Mouse (Mus musculus) lung, adult 18-20 months (tissue): ENCODE results near the gene Alox12.

ENCODE experiments used
- DNase-seq, 2 experiments: peaks; one replicate each; pipeline ENCODE4 v3.0.0; 2022; ENCODE audit warnings: mixed read lengths in 2 of 2

Alox12 gene

DNA sequence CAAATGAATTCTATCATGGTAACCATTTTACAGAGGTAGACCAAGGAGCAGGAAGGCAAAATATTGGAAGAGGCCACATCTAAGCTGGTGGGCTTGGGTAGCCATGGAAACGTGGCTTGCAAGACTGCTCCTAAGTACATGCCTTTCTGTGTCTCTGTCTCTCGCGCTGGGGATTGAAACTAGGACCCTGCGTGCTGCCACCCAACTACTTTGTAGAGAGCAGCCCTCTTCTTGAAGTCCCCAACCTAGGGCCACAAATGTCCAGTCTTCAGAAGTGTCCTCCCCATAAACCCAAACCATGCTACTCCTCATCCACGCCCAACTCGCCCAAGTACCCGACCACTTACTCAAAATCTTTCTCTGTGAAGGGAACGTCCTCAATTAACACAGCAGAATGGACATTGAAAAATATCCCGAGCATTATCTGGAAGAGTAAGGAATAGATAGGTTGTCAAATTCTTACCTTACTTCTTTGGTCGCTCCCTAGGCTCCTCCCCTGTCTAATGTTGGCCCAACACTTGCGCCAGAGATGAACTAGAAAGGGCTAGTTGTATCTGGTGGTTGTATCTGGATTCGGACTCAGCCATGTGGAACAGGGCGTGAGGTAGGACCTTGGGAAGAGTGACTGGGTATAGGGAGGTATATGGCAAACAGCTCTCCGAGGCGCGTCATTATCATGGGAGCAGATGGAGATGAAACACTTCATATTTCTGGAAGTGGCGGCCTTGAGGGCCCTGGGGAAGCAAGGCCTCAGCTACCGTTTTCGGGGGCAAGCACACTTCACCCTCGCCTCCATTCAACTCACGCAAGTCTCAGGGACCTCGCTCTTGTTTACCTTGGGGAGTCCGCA, 16.3 kb downstream of the Alox12 start:
- DNase-seq = peak in 1 of 2 experiments; percentile 20

DNA sequence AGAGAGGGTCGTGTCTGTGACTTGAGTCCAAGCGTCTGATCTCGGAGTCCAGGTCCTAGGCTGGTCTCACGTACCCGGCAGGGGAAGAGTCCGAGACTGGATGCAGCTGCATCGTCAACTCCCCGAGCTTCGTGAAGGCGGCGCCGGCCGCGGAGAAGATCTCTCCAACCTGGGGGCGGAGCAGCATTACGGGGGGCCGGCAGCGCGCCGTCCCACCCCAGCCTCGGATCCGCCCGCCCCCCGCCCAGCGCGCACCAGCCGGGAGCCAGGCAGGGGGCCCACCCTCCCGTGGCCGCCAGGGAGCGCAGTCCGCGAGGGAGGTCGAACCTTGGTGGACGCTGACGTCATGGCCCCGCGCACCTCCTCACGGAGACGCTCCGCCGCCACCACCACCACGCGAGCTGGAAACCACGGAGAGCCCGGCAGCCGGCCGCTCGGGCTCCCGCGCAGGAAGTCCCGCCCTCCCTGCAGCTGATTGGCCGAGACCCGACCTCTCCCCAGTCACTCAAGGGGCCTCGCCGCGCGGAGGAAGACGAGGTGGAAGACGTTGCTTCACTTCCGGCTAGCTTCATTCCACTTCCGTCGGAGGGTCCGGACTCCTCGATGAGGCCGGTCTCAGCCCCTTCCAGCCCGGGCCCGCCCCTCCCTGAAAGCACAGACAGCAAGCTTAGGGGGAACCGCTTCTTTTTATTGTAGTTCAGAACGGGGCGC, 17.5 kb downstream of the Alox12 start, which contains the start of gene 0610010K14Rik:
0610010K14Rik (minus strand) TSS at position 458 of the 711 bp plus-strand sequence.
- DNase-seq = peak; percentile 97 to 98

DNA sequence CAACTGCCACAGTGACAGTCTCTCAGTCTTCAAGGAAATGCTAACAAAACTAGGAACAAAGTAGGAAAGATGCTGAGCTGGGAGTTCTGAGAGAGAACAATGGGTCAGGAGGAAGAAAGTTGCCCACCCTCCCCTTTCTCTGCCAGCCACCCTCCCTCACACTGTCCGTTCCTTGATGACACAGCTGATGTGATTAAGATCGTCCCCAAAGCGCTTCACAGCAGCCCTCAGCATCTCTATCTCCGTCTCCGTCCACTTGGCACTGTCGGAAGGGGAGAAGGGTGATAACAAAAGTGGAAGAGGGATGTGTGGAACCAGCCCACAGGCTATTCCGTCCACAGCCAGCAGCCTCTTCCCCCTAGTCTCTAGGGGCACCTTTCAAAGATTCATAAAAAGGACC, 18.4 kb downstream of the Alox12 start:
- no peak for DNase-seq

DNA sequence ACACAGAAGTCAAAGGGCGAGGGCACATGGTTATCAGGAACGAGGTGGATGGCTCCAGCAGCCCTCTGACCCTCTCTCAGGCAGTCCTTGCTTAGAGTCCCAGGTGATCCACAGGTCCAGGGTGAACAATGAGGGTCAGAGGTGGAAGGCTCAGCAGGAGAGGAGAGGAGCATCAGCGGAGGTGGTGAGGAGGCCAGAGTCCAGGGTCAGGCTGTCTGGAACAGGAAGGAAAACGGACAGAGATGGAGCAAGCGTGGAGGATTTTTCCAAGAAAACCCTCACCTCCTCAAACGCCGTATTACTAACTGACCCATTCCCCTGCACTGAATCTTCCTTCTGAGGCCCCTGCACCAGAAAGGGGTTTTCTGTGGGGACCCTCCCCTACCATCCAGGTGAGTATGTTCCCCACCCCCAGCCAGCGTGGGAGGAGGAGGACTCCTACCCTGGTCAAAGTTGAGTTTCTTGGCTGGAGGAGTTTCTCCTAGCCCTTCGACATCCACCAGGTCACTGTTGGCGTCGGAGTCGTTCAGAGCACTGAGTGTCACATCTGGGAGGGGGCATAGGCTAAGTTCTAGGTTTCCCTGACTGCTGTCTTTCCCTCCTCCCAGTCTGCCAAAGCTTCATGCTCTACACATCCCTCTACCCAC, 19.8 kb downstream of the Alox12 start:
- DNase-seq = no peak

DNA sequence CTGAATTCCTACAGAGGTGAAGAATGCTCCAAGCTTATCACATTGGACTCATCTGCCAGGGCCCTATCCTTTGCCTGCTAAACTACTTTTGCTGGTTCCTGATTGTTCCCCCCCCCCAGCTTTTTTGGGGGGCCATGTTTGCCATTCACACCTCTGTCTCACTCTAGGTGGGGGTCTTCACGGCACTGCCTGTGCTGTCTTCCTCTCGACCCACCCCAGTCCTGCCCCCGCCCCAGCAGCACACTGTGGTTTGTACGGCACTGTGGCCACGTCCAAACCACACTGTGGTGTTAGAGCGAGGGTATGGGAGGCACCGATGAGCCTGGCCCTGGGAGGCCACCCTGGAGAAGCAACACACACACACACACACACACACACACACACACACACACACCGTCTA, 20.7 kb downstream of the Alox12 start:
- no peak for DNase-seq

DNA sequence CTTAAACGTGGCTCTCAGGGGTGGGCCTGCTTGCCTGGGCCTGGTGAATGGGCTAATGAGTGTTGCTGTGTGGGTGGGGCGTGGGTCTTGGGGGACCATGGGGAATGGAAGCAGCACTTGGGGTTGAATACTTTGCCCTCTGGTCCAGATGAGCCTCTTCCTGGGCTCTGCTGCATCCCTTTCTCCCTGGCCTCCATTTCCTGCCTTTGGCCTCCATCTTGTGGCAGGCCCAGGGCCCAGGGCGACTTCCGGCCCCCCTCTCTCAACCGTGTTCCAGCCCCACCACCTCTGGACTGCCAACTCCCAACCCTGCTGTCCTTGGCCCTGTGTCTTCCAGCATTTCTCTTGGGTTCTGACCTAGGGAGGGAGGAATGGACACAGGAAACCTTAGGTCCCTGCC, 21.1 kb downstream of the Alox12 start:
- peak in 1 of 2 experiments; percentile 21 for DNase-seq

DNA sequence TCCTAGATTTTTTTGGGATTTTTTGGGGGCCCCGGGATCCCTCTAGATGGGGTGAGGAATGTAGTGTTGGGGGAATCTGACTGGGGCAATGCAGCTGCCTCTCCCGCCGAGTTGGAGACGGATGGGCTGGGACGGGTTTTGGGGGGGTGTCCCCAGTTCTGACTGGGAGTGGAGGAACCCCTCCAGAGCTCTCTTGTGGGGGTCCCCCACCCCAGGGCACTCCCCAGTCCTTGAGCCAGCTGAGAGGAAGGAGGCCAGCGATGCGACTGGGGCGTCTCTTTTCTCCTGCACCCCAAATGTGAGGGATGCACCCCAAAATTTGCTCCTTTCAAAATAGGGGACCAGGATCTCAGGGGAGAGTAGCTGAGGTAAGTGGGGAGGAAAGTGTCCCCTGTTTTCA, 22.1 kb downstream of the Alox12 start:
- no peak for DNase-seq

DNA sequence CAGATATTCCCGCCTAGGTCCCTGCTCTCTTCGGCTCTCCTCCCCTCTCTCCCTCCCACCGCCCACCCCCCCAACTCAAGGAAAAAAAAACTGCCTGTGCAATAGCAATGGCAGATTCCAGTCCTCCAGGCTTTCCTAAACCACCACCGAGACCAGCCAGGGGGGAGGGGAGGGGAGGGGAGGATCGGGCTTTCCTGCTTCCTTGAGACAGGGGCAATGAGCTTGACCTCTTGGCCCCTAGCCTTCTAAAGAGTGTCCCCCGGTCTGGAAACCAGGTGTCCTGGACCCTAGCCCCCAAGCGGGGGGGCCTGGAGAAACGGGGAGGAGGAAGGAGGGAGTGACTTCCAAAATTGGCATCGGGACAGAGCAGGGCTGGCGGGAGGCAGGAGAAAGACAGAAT, 22.6 kb downstream of the Alox12 start:
- DNase-seq = peak in 1 of 2 experiments; percentile 30

DNA sequence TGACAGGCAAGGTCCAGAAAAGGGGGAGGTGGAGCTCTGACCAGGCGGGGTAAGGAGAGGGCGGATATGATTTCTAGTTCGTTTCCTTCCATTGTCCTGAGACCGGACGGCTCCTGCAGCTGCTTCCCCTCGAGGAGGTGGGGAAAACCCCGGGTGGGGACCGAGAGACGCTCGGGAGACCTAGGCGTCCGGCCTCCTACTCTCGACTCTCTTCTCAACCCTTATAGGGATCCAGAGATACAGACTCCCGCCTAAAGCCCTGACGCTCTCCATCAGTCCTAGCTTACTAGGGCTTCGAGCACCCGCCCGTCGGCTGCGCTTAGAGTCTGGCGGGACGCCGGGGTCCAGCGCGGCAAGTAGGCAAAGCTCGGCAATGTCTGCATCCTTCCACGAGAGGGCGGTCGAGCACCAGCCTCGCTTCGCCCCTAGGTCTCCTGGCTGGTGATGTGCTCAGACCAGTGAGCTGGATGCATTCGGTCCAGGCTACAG, 24.9 kb downstream of the Alox12 start:
- DNase-seq = peak; percentile 82 to 87

DNA sequence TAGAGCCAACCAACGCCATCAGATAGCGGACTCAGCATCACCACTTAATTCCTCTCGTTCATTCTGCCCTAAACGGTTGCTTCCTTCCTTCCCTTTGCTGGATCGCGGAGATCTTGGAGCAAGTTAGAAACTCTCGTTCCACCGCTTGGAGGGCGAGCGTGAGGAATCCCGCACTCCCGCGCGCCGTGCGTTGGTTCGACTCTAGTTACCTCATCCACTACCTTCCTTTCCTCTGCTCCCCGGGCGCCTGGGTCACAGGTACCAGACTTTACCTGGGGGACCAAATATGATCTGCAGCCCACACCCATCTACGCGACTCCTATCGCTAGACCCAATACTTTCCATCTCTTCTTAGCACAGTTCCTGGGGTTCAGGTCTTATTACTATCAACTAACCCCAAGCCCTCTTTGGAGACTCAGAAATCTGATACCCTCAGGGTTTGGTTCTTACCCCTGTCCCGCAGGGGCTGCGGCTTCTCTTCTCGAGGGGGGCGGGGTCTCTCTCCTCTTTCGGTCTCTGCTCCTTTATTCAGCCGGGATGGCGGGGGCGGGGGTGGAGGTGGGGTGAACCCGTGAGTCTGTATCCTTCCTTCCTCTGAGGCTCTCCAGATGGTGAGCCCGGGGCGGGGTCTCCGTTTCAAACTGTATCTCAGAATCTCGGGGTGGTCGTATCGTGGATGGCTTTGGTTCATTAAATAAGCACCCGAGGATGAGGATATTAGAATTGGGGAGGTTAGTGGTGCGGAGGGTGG, 25.7 kb downstream of the Alox12 start, which contains the start of gene Bcl6b:
Bcl6b (minus strand) TSS at position 539 of the 751 bp plus-strand sequence.
- peak in 1 of 2 experiments; percentile 52 for DNase-seq

DNA sequence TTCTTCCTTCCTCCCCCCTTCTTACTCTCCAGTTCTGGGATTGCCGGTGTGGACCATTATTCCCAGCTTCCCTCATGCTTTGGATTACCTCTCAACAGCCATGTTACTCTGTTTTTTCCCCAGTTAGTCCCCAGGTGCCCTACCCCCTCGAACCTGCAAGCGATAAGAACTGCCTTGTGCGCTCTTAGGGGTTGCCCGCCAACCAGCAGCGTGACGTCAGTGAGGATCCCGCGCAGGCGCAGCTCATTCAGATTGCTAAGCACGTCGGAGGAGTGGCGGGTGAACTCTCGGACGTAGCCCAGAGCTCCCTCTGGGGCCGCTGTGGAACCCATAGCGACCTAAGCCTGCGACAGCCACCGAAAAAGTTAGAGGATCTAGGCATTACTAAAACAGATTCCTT, 26.3 kb downstream of the Alox12 start:
- peak; percentile 90 to 95 for DNase-seq

DNA sequence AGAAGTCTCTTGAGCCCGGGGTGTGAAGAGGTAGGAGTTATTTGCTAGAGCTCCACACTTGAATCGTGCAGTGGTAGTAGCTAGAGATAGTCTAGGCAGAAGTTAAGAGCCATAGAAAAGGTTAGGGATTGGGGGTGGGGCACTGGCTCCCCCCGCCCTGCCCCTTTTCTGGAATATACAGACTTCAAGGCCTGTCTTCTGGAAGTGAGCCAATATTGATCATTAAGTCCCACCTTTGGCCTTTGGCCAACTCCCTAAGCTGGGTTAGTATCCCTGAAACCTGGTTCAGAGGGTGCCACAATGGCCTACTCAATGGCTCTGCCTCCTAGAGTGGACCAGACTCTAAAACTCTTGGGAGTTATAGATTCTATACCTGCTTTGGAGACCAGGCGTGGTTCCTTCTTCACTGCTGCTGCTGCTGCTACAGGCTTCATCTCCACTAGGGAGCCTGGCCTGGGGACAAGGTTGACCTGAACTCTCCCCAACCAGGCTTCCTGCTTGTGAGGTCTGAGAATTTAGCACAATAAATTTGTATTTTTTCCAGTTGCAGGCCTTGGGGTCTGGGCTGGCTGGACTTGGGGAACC, 27.4 kb downstream of the Alox12 start:
- no peak for DNase-seq

DNA sequence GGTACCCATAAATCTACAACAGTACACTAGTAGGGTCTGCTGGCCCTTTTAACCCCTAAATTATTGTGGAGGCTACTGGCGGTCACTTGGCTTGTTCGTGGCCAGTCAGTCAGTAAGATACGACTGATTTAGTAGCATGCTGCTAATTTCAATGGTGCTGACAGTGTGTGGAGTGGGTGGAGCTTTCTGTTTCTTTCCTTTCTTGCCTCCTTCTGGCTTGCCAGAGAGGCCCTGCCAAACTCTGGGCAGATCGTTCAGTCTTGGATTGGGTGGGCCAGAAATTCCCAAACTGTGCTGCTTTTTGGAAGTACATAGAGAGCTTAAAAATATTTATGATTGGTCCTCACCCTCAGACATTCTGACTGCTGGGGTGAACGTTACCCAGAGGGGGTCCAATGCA, 28.0 kb downstream of the Alox12 start:
- DNase-seq = no peak

DNA sequence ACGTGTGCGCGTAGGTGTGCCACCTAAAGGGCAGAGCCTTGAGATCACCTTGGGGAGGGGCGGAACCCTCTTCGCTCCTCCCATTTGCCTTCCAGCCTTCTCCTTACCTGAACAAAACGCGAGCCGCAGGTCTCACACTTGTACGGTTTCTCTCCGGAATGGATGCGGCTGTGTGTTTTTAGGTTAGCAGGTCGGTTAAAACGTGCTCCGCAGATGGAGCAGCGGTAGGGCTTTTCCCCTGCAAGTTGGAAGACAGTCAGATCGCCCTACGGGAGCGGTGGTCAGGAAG, 28.6 kb downstream of the Alox12 start:
- peak; percentile 66 to 72 for DNase-seq

DNA sequence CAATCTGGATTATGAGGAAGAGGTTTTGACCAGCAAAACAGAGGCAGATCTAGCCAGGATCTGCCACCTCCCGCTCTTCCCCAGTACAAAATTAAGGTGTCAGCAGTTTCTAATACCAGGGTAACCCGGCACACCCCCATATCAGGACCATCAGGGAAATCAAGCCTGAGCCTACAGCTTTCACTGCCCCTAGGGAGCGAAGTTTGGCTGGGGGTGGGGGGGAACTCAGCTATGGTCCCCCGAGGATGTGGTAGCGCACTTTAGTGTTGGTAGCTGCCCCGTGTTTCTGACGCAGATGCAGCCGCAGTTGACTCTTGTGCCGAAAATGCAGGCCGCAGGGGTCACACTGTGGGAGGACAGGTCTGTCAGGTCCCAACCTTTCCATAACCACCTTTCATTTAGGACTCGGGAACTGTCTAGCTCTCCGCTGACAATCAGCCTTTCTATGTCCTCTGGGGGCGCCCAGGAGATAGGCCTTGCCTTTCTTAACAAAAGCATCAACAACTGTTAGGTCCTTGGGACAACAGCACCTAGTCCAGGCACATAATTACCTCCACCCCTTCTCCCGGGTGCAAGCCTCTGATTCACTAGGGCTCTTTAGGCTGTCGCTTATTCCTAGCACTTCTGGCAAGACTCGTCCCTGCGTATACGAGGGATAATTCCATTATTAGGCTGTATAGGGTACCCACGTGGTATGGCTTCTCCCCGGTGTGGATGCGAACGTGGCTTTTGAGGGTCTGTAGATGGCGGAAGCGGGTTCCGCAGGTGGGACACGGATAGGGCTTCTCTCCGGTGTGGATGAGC, 29.2 kb downstream of the Alox12 start:
- DNase-seq = no peak

DNA sequence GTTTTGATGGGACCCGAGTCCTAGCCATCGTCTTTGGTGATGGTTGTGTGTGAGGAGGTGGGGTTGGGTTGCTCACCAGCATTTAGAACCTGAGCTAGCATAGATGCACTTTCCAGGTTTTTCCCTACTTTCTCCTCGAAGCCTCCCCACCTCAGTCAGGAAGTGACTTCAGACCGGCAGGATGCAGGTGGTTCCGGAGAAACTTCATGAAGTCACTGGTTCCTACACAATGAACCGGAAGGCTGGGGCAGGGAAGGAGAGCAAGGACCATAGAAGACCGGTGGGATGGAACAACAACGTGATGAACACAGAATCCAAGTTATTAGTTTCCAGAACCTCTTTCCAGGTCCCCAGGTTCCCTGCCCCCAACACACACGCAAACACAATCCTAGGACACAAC, 31.4 kb downstream of the Alox12 start:
- DNase-seq = peak; percentile 65 to 77

DNA sequence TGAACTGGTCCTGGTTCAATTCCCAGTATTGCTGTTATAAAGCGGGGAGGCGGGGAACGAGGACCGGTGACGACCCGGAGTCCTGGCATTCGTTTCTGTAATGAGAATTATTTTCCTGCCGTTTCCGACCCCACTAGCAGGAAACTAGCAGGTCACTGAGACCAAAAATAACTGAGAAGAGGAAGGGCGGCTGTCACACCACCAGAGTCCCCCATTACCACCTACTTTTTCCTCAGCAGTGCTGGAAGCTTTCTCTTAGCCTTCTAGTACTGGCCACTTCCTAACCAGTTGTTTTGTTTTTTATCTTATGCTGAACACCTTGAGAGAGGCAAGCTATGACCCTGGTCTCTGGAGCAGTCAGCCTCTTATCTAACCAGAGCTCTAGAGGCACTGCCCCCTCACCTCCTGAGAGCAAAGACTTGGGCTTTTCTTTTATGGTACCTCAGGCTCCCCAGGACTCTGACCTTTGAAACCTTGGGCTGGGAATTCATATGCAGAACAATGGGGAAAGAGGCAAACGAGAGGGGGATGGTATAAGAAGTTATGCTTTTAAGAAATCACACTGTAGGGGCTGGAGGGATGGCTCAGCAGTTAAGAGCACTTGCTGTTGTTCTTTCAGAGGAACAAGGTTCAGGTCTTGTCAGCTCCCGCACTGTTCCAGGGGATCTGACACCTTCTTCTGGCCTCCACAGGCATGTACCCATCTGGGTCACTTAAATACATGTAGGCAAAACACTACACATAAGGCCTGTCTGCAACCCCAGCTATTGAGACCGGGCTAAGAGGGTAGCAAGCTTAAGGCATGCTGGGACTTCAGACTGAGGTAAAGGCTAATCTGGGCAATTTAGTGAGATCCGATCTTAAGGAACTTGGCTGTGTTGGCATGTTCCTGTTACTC, 33.3 kb downstream of the Alox12 start:
- peak in 1 of 2 experiments; percentile 26 for DNase-seq

DNA sequence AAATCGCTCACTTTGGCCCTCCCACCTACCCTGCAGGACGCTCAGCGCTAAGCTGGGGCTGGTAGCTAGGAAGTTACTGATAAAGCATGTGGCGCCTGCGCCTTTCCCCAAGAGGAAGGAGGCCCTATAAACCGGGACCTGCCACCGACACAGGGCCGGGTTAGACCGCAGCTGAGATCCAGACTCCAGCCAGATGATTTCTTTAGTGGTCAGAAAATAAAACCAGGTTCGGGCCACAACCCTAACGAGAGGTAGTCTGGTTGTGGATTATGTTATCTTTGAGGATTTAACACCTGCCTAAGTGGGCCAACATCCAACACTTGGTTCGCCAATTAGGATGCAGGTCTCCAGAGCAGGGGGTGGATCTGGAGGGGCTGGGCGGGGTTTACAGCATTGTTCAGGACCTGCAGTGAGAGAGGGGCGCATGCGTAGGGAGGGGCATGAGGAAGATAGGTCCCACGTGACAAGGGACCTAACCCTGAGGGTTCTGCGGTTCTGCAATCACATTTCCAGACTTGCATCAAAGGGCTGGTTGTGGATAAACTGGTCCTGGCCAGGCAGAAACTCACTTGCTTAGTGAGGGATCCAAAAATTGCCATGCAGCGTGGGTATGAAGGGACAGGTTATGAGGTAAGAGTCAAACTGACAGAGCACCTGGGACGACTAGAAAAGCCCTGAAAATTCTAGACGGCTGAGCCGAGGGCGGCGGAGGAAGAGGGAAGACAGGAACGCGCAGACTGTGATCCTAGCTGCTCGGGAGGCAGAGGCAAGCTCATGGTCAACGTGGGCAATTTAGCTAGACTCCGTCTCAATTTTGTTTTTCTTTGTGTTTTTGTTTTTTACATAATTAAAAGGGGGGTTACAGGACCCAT, 34.2 kb downstream of the Alox12 start, which contains the start of gene Slc16a13:
Slc16a13 (minus strand) TSS at position 334 of the 872 bp plus-strand sequence.
- DNase-seq = peak; percentile 97 to 98

DNA sequence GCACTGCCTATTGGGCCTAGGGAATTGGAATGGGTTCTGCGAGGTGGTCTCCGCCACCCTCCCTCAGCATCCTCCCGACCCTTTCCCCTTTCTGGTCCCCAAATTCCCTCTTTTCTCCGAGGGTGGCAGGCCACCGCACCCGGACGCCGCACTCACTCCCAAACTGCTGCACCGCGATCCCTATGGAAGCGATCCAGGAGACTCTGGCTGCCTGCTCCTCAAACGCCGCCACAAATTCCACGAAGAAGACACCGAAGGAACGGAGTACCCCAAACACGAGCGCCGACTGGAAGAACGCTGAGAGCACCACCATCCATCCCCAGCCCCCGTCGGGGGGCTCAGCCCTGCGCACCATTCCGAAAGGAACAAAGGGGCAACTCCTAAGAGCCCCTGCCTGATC, 34.8 kb downstream of the Alox12 start:
- DNase-seq = peak in 1 of 2 experiments; percentile 24
